Mouse (Mus musculus) 3134 (cell line): ENCODE data around the gene Lrp1.

Source experiments
- DNase-seq: peaks from one replicate; pipeline ENCODE4 v3.0.0-alpha.2; 2011; ENCODE audit warnings: low spot score; ENCODE audit not compliant: insufficient read length; ENCODE audit errors: extremely low read depth

The Lrp1 gene

DNA sequence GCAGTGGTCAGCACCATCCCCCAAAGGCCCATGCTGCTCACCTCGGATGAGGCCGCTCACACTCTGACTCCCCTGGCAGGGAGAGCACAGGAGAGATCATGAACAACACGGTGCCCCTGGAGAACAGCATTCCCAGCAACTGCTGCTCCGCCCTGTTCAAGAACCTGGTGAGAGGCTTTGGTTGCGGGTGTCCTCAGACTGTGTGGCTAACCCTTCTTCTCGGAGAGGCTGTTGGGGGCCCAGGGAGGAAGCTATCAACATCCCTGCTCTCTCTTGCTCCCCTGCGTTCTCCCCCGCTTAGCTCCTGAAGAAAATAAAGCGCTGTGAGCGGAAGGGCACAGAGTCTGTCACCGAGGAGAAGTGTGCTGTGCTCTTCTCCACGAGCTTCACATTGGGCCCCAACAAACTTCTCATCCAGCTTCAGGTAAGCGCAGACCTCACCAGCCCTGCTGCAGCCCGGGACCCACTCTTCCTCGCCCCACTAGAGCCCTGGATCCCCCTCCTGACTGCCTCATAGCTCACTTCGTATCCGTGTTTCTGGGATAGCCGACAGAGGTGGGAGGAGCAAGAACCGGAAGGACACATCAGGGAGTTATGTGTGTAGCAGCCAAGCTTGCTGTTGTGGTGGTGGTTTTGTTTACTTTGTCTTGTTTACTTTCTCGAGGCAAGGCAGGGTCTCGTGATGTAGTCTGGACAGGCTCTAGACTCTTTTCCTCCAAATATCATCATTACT, 32.1 kb upstream of the Lrp1 start:
- no peak for DNase-seq

DNA sequence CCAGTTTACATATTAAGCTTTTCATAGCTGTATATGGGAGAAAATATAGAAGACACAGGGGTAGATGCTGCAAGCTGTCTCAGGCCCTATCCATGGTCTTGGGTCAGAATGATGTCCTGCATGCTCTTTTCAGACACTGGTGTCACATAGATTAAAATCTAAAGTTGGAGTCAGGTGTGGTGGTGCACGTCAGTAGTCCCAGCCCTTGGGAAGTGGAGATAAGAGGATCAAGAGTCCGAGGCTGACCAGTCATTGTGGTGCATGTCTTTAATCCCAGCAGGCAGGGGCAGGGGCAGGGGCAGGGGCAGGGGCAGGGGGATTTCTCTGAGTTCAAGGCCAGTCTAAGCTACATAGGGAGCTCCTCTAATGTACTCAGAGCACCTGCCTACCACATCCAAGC, 24.8 kb upstream of the Lrp1 start:
- no peak for DNase-seq

DNA sequence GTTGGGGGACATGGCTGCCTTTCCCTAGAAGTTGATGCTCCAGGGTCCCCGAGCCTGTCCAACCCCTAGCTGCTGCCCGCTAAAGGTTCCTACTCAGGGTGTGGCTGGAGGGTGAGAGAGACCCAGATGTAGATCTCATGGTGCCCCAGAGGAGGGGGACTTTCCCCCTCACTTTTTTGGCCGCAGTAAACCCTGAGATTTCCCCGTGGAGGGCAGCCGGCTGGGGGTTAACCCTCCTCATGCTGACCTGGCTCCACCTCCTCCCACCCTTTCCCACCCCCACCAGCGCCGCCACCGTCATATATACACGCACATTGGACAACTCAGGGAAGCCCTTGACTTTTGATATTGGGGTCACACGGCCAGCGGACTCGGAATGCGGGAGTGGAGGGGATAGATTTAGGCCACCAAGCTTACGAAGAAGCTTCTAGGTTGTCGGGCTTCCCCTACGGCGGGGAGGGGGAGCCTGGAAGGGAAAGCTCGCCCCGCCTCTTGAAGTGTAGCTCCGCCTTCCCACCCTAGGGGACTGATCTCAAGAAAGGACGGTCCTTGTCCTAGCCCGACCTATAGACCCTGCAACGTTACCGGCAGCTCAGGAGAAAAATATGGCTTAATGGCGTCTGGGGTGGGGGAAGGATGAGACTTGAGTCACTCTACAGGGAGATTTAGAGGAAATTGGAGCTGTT, 22.7 kb upstream of the Lrp1 start:
- DNase-seq = peak; percentile 83

DNA sequence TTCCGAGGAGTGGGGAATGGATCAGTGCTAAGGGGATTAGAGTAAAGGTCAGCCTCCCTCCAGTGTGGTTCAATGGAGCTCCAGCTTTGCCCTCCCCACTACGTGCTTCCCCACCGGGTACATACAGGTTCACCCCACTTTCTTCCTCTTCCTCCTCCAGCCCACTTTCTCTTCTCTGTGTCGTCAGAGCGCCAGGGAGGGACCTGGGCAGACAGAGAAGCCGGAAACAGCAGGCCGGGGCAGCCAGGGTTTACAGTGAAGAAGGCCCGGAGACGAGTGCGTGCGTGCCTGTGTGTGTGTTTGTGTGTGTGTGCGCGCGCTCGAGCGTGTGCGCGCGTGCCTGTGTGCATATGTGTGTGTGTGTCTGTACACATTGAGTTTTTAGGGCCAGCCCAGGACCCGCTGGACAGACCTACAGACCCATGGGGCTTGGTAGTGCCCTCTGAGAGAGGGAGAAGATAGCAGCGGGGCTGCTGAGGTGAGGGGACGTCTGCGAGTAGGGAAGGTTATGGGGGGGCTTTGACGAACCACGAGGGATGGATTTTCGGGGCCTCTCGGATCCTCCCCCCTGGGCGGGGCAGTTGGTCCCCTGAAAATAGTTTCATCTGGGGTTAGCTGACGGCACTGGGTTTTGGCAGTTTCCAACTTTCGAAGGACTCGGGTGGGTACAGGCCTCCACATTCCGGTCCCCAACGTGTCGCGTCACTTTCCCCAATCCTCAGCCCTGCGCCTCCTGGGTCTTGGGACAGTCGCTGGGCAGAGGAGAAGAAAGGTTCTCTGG, 22.0 kb upstream of the Lrp1 start, which contains the start of gene Stat6:
Gene Stat6, plus strand, starts transcription at position 215 of the 781 bp plus-strand sequence.
- peak; percentile 85 for DNase-seq

GRCm38 (mm10) chr10:127641861-127642771, 21.2 kb upstream of the Lrp1 start:
- peak; percentile 71 for DNase-seq

DNA sequence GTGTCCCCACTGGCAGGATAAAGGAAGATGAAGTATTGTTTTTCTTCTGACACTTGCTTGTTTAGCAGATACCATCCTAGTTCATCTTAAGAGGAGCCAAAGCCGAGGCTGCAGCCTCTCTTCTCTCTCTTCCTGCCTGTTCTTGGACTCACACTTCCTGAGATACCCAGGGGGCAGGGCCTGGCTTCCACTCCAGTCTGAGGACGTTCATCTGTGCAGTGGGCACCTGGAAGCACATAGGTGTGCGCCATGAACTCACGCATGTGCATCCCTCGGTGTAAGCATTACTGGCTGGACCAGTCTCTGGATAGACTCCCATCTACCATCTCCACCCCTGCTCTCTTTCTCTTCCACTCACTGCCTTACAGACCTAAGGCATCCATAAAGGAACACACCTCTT, 19.5 kb upstream of the Lrp1 start:
- no peak for DNase-seq

GRCm38 (mm10) chr10:127632668-127633271, 11.8 kb upstream of the Lrp1 start:
- DNase-seq = no peak

- peak; percentile 81 for DNase-seq
These were observed 10.6 kb upstream of the Lrp1 start for GRCm38 (mm10) chr10:127631261-127632214.

DNA sequence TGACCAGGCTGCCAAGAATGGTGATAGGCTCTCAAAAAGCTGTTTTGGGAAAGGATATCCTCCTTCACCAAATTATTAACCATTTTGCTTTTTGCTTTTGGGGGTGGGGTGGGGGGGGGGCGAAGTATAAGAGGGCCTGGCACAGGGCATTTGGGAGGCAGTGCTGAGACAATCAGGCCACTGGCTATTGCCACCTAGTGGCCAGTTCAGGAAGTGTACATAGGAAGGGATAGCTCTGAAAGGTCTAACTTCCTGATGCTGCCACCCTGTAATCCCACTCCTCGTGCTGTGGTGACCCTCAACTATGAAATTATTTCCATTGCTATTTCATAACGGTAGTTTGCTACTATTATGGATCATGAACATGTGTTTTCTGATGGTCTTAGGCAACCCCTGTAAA, 5.5 kb upstream of the Lrp1 start:
- DNase-seq = no peak

DNA sequence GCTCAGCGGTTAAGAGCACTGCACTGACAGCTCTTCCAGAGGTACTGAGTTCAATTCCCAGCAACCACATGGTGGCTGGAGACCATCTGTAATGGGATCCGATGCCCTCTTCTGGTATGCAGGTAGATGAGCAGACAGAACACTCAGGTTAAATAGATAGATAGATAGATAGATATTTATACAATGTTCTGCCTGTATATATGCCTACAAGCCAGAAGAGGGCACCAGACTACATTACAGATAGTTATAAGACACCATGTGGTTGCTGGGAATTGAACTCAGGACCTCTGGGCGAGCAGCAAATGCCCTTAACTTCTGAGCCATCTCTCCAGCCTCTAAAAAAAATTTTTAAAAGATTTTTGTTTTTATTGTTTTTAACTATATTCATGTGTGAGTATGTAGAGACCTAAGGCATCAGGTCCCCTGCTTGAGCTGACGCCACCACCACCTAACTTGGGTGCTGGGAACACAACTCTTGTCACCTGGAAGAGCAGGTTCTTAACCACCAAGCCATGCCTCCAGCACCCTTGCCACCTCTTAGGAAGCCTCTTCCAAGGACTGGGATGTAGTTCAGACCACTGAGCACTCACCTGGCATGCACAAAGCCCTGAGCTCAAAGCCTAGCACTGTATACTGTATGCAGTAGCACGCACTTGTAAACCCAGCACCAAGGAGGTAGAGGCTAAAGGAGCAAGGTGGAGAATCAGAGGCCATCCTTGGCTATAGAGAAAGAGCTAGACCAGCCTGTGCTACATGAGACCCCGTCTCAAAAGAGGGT, 2.7 kb upstream of the Lrp1 start:
- no peak for DNase-seq

- no peak for DNase-seq
These were observed 1.7 kb upstream of the Lrp1 start for GRCm38 (mm10) chr10:127622661-127623060.

DNA sequence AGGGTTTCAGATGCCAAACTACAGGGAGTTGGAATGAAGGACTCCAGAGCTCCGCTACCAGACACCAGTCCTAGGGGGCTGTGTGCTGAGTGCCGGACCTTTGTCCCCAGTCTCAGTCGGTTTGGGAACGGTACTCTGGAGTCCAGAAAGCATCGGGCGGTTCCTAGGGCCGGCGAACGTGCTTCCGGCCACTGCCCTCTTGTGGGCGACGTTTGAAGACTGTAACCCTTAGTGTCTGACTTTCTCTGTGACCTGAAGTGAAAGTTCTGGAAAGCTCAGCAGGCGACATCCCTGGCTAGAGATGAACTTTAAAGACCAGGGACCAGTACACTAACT, 1.1 kb upstream of the Lrp1 start:
- DNase-seq = no peak

GRCm38 (mm10) chr10:127621191-127622056, 476 bp upstream of the Lrp1 start:
- DNase-seq = peak; percentile 99

DNA sequence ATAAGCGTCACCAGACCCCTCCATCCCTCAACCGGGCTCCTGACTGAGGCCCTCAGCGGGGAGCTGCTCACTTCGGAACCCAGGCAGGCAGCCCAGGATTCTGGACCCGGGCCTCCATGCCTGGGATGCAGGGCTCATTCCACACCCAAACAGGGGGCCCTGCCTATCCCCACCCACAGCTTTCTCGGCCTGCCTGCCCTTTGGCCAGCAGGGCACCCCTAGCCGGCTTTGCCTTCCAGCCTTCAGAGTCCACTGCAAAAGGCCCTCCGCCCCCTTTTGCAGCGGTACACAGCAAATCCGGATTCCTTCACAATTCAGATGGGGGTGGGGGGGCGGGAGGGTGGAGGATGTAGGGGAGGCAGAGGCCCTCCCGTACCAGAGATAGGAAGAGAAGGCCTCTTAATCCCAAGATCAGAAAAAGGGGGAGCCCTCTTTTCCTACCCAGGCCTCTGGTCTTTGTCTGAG, 975 bp downstream of the Lrp1 start:
- DNase-seq = peak; percentile 56

DNA sequence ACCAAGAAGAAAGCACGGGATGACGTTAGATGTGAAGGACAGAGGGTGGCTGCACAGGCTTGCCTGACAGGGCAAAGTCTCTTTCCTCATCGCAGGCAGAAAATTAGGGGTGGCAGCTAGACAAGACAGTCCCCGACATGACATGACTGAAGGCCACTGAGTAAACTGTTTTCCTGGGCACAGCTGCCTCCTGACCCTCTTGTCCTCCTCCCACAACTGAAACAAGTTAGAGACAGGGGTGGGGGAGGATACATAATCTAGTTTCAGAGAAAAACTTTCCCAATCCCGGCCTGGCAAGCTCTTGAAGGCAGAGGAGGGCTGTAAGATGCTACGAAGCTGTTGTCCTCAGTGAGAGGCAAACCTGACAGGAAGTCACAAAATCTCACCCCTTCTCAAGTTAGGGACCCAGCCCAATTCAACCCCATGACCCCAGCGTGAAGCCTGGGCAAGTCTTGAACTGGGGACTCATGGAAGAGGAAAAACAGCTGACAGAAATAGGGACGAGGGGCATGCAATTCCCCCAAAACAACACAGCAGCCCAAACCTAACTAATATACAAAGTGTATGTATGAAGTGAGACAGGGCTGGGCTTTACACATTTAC, 1.7 kb downstream of the Lrp1 start:
- DNase-seq = no peak

DNA sequence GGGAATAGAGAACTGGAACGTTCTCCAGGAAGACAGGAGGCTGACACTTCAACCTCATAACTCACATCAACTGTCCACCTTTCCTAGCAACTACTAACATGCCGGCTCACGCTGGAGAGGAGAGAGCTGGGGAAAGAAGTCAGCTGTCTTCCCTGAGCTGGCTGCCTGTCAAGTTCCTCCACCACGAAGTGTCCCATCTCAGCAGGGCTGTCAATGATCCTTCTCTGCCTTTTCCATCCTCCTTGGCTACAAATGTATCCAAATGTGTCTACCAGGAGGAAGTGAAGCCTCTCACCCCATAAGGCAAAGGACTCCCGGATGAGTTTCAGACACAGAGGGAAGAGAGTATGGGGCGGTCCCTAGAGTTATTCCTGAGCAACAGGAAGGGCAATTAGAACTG, 2.8 kb downstream of the Lrp1 start:
- no peak for DNase-seq

DNA sequence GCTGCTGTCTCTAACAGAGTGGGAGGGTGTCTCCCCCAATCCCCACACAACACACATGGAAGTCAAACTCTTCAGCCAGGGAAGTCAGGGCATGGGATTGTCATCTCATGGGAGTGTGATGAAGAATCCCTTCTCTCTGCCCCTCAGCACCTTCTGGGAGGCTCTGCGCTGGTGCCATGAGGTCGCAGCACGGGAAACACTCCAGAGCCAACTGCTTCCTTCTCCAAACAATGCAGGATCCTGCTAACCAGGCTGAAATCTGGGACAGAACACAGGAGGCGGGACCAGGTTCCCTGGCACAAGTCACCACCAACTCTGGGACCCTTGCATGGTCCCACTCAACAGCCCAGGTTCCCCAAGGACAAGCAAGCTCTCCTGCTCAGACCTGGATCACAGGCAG, 3.7 kb downstream of the Lrp1 start:
- no peak for DNase-seq
